Mouse (Mus musculus) CH12.LX (cell line): ENCODE results near the gene Dpy19l3. TPM values are rescaled to one million over a fixed set of nuclear protein-coding genes. Genes with fewer than 3 reads are reported as not detected.

ENCODE experiments used
- DNase-seq: peaks from one replicate; pipeline ENCODE4 v3.0.0-alpha.2; 2013; ENCODE audit errors: extremely low read depth
- H3K27ac ChIP-seq: 2 replicates; pipeline ENCODE4 v1.5.1; 2012; ENCODE audit warnings: low read depth, mild to moderate bottlenecking, control low read depth, moderate library complexity; ENCODE audit not compliant: insufficient read depth
- H3K27me3 ChIP-seq: replicated peaks from 2 replicates; pipeline ENCODE3; 2012; ENCODE audit warnings: inconsistent platforms
- H3K36me3 ChIP-seq, 2 experiments: replicated peaks in 1 of 2; 2 replicates each; pipeline versions ENCODE3 to v1.6.1; 2012; ENCODE audit warnings: inconsistent platforms in 1 of 2, low read length in 1 of 2, mild to moderate bottlenecking in 1 of 2, mixed read lengths in 1 of 2, moderate library complexity in 1 of 2; ENCODE audit not compliant: control insufficient read depth in 1 of 2, insufficient read depth in 1 of 2
- H3K4me1 ChIP-seq, 2 experiments: 2 replicates each; pipeline ENCODE4 v1.6.1; 2012; ENCODE audit warnings: inconsistent platforms in 1 of 2, moderate library complexity in 1 of 2; ENCODE audit not compliant: insufficient read depth in 2 of 2, control insufficient read depth in 1 of 2
- H3K4me2 ChIP-seq: 2 replicates; pipeline ENCODE4 v1.6.1; 2012; ENCODE audit warnings: low read depth, mild to moderate bottlenecking, control low read depth; ENCODE audit not compliant: poor library complexity, insufficient read depth, severe bottlenecking
- H3K4me3 ChIP-seq, 3 experiments: fragments of 150-350 bp in 1 of 3; sonication (generic) in 1 of 3; replicated peaks in 1 of 3; 2 replicates each; pipeline versions ENCODE3 to v1.5.1; 2011 to 2012; ENCODE audit warnings: low read depth in 2 of 3, low read length in 2 of 3, mild to moderate bottlenecking in 2 of 3, moderate library complexity in 2 of 3, control low read depth in 1 of 3, improper control_type of control experiment in 1 of 3, inconsistent platforms in 1 of 3, mixed read lengths in 1 of 3; ENCODE audit not compliant: poor library complexity in 1 of 3
- H3K79me2 ChIP-seq: replicated peaks from 2 replicates; pipeline ENCODE4 v1.6.1; 2012; ENCODE audit warnings: mild to moderate bottlenecking, moderate library complexity; ENCODE audit not compliant: control insufficient read depth, poor library complexity, insufficient read depth, severe bottlenecking; ENCODE audit errors: extremely low read depth
- H3K9ac ChIP-seq: 2 replicates; pipeline ENCODE4 v1.6.1; 2012; ENCODE audit warnings: low read depth, mild to moderate bottlenecking, control low read depth, moderate library complexity; ENCODE audit not compliant: insufficient read depth
- H3K9me3 ChIP-seq: replicated peaks from 2 replicates; pipeline ENCODE3; 2012; ENCODE audit warnings: low read length, inconsistent platforms, mixed read lengths
- BHLHE40 ChIP-seq: IDR thresholded peaks from 2 replicates; pipeline ENCODE4 v1.6.1; 2011; ENCODE audit warnings: mild to moderate bottlenecking, low read depth, low read length, improper control_type of control experiment
- CHD1 ChIP-seq: IDR thresholded peaks from 2 replicates; pipeline ENCODE4 v1.6.1; 2012; ENCODE audit warnings: low read depth, low read length, improper control_type of control experiment, inconsistent platforms
- CHD2 ChIP-seq: IDR thresholded peaks from 2 replicates; pipeline ENCODE4 v1.6.1; 2011; ENCODE audit warnings: low read length, improper control_type of control experiment
- E2F4 ChIP-seq: IDR thresholded peaks from 2 replicates; pipeline ENCODE4 v1.6.1; 2011; ENCODE audit warnings: low read depth, low read length, improper control_type of control experiment; ENCODE audit not compliant: insufficient replicate concordance
- GABPA ChIP-seq: IDR thresholded peaks from 2 replicates; pipeline ENCODE4 v1.6.1; 2012; ENCODE audit warnings: low read depth, low read length, improper control_type of control experiment, inconsistent platforms; ENCODE audit not compliant: insufficient replicate concordance
- HCFC1 ChIP-seq: IDR thresholded peaks from 2 replicates; pipeline ENCODE4 v1.6.1; 2012; ENCODE audit warnings: low read depth, mild to moderate bottlenecking, inconsistent platforms, low read length, improper control_type of control experiment
- IRF4 ChIP-seq: IDR thresholded peaks from 2 replicates; pipeline ENCODE4 v1.6.1; 2014; ENCODE audit warnings: low read depth, mild to moderate bottlenecking, inconsistent platforms, low read length, improper control_type of control experiment
- JUND ChIP-seq: conservative IDR thresholded peaks from 2 replicates; pipeline ENCODE4 v1.6.1; 2011; ENCODE audit warnings: low read depth, low read length, improper control_type of control experiment
- MAX ChIP-seq: IDR thresholded peaks from 2 replicates; pipeline ENCODE4 v1.6.1; 2011; ENCODE audit warnings: low read length, improper control_type of control experiment
- NRF1 ChIP-seq: IDR thresholded peaks from 2 replicates; pipeline ENCODE4 v1.6.1; 2014; ENCODE audit warnings: low read depth, mild to moderate bottlenecking, inconsistent platforms, low read length, improper control_type of control experiment, moderate library complexity
- RAD21 ChIP-seq: IDR thresholded peaks from 2 replicates; pipeline ENCODE4 v1.6.1; 2011; ENCODE audit warnings: low read depth, mild to moderate bottlenecking, low read length, improper control_type of control experiment, moderate library complexity
- TBP ChIP-seq: conservative IDR thresholded peaks from 2 replicates; pipeline ENCODE4 v1.6.1; 2011; ENCODE audit warnings: low read depth, low read length, improper control_type of control experiment
- UBTF ChIP-seq: IDR thresholded peaks from 2 replicates; pipeline ENCODE4 v1.6.1; 2012; ENCODE audit warnings: low read depth, mild to moderate bottlenecking, inconsistent platforms, low read length, improper control_type of control experiment, moderate library complexity
- ZC3H11A ChIP-seq: IDR thresholded peaks from 2 replicates; pipeline ENCODE4 v1.6.1; 2012; ENCODE audit warnings: low read depth, mild to moderate bottlenecking, inconsistent platforms, low read length, improper control_type of control experiment
- ZMIZ1 ChIP-seq: IDR thresholded peaks from 2 replicates; pipeline ENCODE4 v1.6.1; 2012; ENCODE audit warnings: low read depth, mild to moderate bottlenecking, inconsistent platforms, low read length, improper control_type of control experiment
- dilution Hi-C: fragments of 300-500 bp; cut with MboI; formaldehyde crosslinking; loops from 2 replicates; pipeline ENCODE4 v1.14.3; 2020; ENCODE audit warnings: low sequenced_read_pairs; ENCODE audit not compliant: extremely low pct_unique_long_range_greater_than_20kb, extremely low pct_ligation_motif_present
- in situ Hi-C: fragments of 300-500 bp; cut with MboI; formaldehyde crosslinking; loops from 3 replicates; pipeline ENCODE4 v1.14.3; 2019; ENCODE audit warnings: low sequenced_read_pairs, low pct_ligation_motif_present, low pct_unique_long_range_greater_than_20kb, mixed read lengths
- polyA plus RNA-seq: library from polyadenylated mRNA; unstranded; fragments of >175 nt; gene quantifications from 2 replicates; pipeline ENCODE4 v1.2.1, GENCODE M21; 2012; ENCODE audit warnings: low read depth; ENCODE audit not compliant: insufficient read length
- total RNA-seq, 2 experiments: library from RNA; depleted of rRNA; stranded (reverse); fragments of 300-350 nt in 1 of 2; fragments of >200 nt in 1 of 2; gene quantifications; 2 replicates each; pipeline ENCODE4 v1.2.3; 2012 to 2014

The Dpy19l3 gene
- total and polyA plus RNA-seq, 3 experiments = 5.0 to 18.3 (median 5.5) TPM

DNA sequence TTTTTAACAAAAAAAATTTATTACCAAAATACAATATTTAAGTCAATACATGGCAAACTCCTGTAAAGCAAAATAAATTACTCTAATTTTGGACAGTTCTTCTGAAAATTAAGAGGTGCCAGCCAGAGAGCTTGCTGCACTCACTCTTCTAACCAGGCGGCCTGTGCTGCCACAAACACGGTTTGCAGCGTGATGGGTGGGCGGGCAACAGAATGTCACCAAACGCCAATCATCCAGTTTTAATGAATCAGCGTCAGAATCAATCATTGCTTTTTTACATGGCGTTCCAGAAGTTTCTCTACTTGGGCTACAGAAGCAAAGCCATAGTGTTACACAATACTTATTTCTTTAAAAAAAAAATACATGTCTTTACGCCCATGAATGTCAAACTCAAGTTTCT is 18.1 kb upstream of the Dpy19l3 start:
- TF ChIP-seq RAD21 (no peak), CHD2 (no peak), GABPA (no peak)
- no peak overlapping the region for H3K9ac ChIP-seq
- dilution Hi-C loops (no loop called here), in situ Hi-C loops (no loop called here)
- H3K27me3 ChIP-seq = no peaks in the 10 kb centered on the region
- H3K27ac ChIP-seq = no peak overlapping the region
- H3K9me3 ChIP-seq = no peaks in the 10 kb centered on the region
- H3K4me2 ChIP-seq = no peak overlapping the region
- DNase-seq = no peak
- peaks cover 0 to 9% of the 10 kb centered on the region in 2 experiments; a peak in 2 of 4 replicates for H3K4me1 ChIP-seq
- no peak overlapping the region for H3K4me3 ChIP-seq
- H3K36me3 ChIP-seq = peaks cover 40 to 60% of the 10 kb centered on the region in 2 experiments
- no peaks in the 10 kb centered on the region; the same call in 1 of the 2 replicates for H3K79me2 ChIP-seq

DNA sequence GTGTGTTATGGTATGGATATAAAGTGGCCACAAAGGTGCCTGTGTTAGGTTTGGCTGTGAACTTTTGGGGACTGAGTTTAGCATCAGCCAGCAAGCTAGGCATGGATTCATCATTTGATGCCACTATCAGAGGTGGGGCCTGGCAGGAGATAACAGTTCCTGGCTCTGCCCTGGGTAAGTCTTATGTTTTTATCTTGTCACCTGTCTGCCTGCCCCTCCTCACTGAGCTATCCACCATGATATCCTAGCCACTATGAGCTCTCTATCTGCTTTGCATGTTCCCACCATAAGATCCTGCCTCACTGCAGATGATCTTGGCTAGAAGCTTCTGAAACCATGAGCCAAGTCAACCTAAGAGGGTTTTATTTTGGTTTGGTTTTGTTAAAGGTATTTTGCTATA is 16.9 kb upstream of the Dpy19l3 start:
- H3K79me2 ChIP-seq = no peaks in the 10 kb centered on the region
- no peak overlapping the region for H3K9ac ChIP-seq
- dilution Hi-C loops = no loop called here
- no peak overlapping the region for H3K4me3 ChIP-seq
- DNase-seq = no peak
- peaks cover 0 to 1% of the 10 kb centered on the region in 2 experiments; a peak in 1 of 4 replicates for H3K4me1 ChIP-seq
- TF ChIP-seq BHLHE40 = no peak
- no peak for TF ChIP-seq HCFC1
- TF ChIP-seq CHD1 = no peak
- TF ChIP-seq NRF1 = no peak
- TF ChIP-seq, all 38 proteins: peak for 0
- H3K4me2 ChIP-seq = no peak overlapping the region
- H3K27me3 ChIP-seq = no peaks in the 10 kb centered on the region
- H3K36me3 ChIP-seq = peaks cover 32 to 50% of the 10 kb centered on the region in 2 experiments
- in situ Hi-C loops = no loop called here
- H3K9me3 ChIP-seq = no peaks in the 10 kb centered on the region
- H3K27ac ChIP-seq = no peak overlapping the region

GRCm38 (mm10) chr7:35770122-35770521 is 15.9 kb upstream of the Dpy19l3 start:
- Histone ChIP-seq H3K36me3 (peaks cover 23 to 40% of the 10 kb centered on the region in 2 experiments), H3K27me3 (no peaks in the 10 kb centered on the region), H3K9ac (no peak overlapping the region), H3K27ac (no peak overlapping the region), H3K79me2 (no peaks in the 10 kb centered on the region), H3K4me3 (no peak overlapping the region), H3K9me3 (no peaks in the 10 kb centered on the region), H3K4me2 (no peak overlapping the region), H3K4me1 (no peaks in the 10 kb centered on the region)
- DNase-seq = no peak
- in situ Hi-C loops (no loop called here), dilution Hi-C loops (no loop called here)
- no peak for TF ChIP-seq IRF4
- TF ChIP-seq MAX = no peak
- no peak for TF ChIP-seq JUND
- no peak for TF ChIP-seq UBTF
- TF ChIP-seq ZC3H11A = no peak
- no peak for TF ChIP-seq GABPA
- no peak for TF ChIP-seq ZMIZ1
- no peak for TF ChIP-seq E2F4
- TF ChIP-seq TBP = no peak
